Mouse (Mus musculus) intestine, postnatal 0 days (tissue): ENCODE measurements around the gene Cotl1. TPM values are rescaled to one million over a fixed set of nuclear protein-coding genes. Genes with fewer than 3 reads are reported as not detected.

Experiments
- ATAC-seq: fragments of 200-750 bp; cut with Nextera tagmentation; 2 replicates; pipeline ENCODE4 v1.8.0; 2017; ENCODE audit warnings: mild to moderate bottlenecking, moderate TSS enrichment, moderate library complexity
- H3K27ac ChIP-seq: fragments of 300-500 bp; sonication (generic); 2 replicates; pipeline ENCODE4 v1.5.1; 2014; ENCODE audit warnings: mild to moderate bottlenecking, low read depth, low read length, moderate library complexity
- H3K27me3 ChIP-seq: fragments of 300-500 bp; sonication (generic); replicated peaks from 2 replicates; pipeline ENCODE4 v1.6.1; 2014; ENCODE audit warnings: low read length, mixed read lengths; ENCODE audit not compliant: control insufficient read depth, insufficient read depth
- H3K36me3 ChIP-seq: fragments of 300-500 bp; sonication (generic); 2 replicates; pipeline ENCODE4 v1.6.1; 2014; ENCODE audit warnings: mild to moderate bottlenecking, moderate library complexity; ENCODE audit not compliant: control insufficient read depth, insufficient read depth
- H3K4me1 ChIP-seq: fragments of 300-500 bp; sonication (generic); replicated peaks from 2 replicates; pipeline ENCODE4 v1.6.1; 2014; ENCODE audit warnings: antibody characterized with exemption, low read length, mixed read lengths; ENCODE audit not compliant: control insufficient read depth, insufficient read depth
- H3K4me2 ChIP-seq: fragments of 300-500 bp; sonication (generic); replicated peaks from 2 replicates; pipeline ENCODE4 v1.6.1; 2014; ENCODE audit warnings: low read depth, mild to moderate bottlenecking, moderate library complexity
- H3K4me3 ChIP-seq: fragments of 300-500 bp; sonication (generic); 2 replicates; pipeline ENCODE4 v1.5.1; 2014; ENCODE audit warnings: low read depth, low read length
- H3K9ac ChIP-seq: fragments of 300-500 bp; sonication (generic); 2 replicates; pipeline ENCODE4 v1.6.1; 2014; ENCODE audit warnings: mild to moderate bottlenecking, low read depth, low read length
- H3K9me3 ChIP-seq: fragments of 300-500 bp; sonication (generic); 2 replicates; pipeline ENCODE4 v1.6.1; 2016; ENCODE audit warnings: mixed run types; ENCODE audit not compliant: control insufficient read depth
- CTCF ChIP-seq: sonication (generic); IDR thresholded peaks from 2 replicates; pipeline ENCODE4 v1.5.1; 2016; ENCODE audit warnings: low read depth, mild to moderate bottlenecking, control low read depth, antibody characterized with exemption, moderate library complexity
- WGBS: fragments of 180-500 bp; shearing (Covaris S2); extraction: QIAGEN DNeasy Blood & Tissue Kit; methylation state at CpG from one replicate; pipeline ENCODE4 v1.1.7; 2014; 5-methylcytosine and 5-hydroxymethylcytosine counted together
- polyA plus RNA-seq: library from polyadenylated mRNA; unstranded; fragments of >200 nt; fragmentation: Nextera tagmentation; extraction: Ambion mirVana; gene quantifications from 2 replicates; pipeline ENCODE4 v1.2.1, GENCODE M21; 2015

Cotl1 gene
- polyA plus RNA-seq, 1 experiment from 2014 or later = 169 TPM

GRCm38 (mm10) chr8:119778263-119778662 lies 62.1 kb downstream of the Cotl1 start, which contains the start of gene Tldc1:
Gene Tldc1 (minus strand): TSS chr8:119778416.
- Histone ChIP-seq H3K27ac (peak within 1 kb of the TSS; percentile 60), H3K4me2 (peak within 1 kb of the TSS; percentile 76), H3K36me3 (no peaks in the 10 kb centered on the region), H3K4me1 (peaks cover 6% of the 10 kb centered on the region), H3K9me3 (no peaks in the 10 kb centered on the region), H3K4me3 (peak within 1 kb of the TSS; percentile 55), H3K9ac (peak within 1 kb of the TSS; percentile 60), H3K27me3 (no peaks in the 10 kb centered on the region)
- WGBS = 0% methylated on average over 18 of the region's 18 CpGs
- ATAC-seq = peak; percentile 95
- no peak for TF ChIP-seq CTCF

GRCm38 (mm10) chr8:119777765-119778164 lies 62.6 kb downstream of the Cotl1 start:
- Histone ChIP-seq H3K27ac (peak overlapping the region; percentile 60), H3K4me3 (peak overlapping the region; percentile 55), H3K9me3 (no peaks in the 10 kb centered on the region), H3K4me2 (peak overlapping the region; percentile 76), H3K36me3 (no peaks in the 10 kb centered on the region), H3K9ac (peak overlapping the region; percentile 60), H3K4me1 (peaks cover 6% of the 10 kb centered on the region), H3K27me3 (no peaks in the 10 kb centered on the region)
- TF ChIP-seq CTCF = no peak; the same call in 1 of the 2 replicates
- ATAC-seq = peak; percentile 17
- WGBS = 11% methylated on average over 7 of the region's 7 CpGs

- H3K36me3 ChIP-seq = no peaks in the 10 kb centered on the region
- H3K9me3 ChIP-seq = no peaks in the 10 kb centered on the region
- WGBS = 75% methylated on average over 7 of the region's 7 CpGs
- no peaks in the 10 kb centered on the region for H3K27me3 ChIP-seq
- H3K4me2 ChIP-seq = no peak overlapping the region
- no peak overlapping the region for H3K9ac ChIP-seq
- no peak overlapping the region for H3K27ac ChIP-seq
- no peak overlapping the region for H3K4me3 ChIP-seq
- H3K4me1 ChIP-seq = peaks cover 6% of the 10 kb centered on the region
- no peak for ATAC-seq
- TF ChIP-seq CTCF = no peak
These were observed 63.6 kb downstream of the Cotl1 start for GRCm38 (mm10) chr8:119776668-119777245.

- H3K27ac ChIP-seq = no peak overlapping the region
- no peak overlapping the region for H3K4me2 ChIP-seq
- WGBS = 68% methylated on average over 22 of the region's 22 CpGs
- no peak overlapping the region for H3K9ac ChIP-seq
- H3K4me3 ChIP-seq = no peak overlapping the region
- no peaks in the 10 kb centered on the region for H3K9me3 ChIP-seq
- H3K27me3 ChIP-seq = no peaks in the 10 kb centered on the region
- peak; percentile 10; the same call in 1 of the 2 replicates for ATAC-seq
- H3K36me3 ChIP-seq = peaks cover 57% of the 10 kb centered on the region
- no peaks in the 10 kb centered on the region for H3K4me1 ChIP-seq
- no peak for TF ChIP-seq CTCF
These were observed 74.4 kb downstream of the Cotl1 start for GRCm38 (mm10) chr8:119765761-119766444.

- Histone ChIP-seq H3K27ac (no peak overlapping the region), H3K4me3 (no peak overlapping the region), H3K4me2 (no peak overlapping the region), H3K36me3 (peaks cover 56% of the 10 kb centered on the region), H3K9ac (no peak overlapping the region), H3K9me3 (no peaks in the 10 kb centered on the region), H3K27me3 (no peaks in the 10 kb centered on the region), H3K4me1 (no peaks in the 10 kb centered on the region)
- no peak for TF ChIP-seq CTCF
- no peak for ATAC-seq
- WGBS = 87% methylated on average over 10 of the region's 10 CpGs
These were observed 75.0 kb downstream of the Cotl1 start for GRCm38 (mm10) chr8:119765311-119765710.

GRCm38 (mm10) chr8:119762226-119763220 lies 77.8 kb downstream of the Cotl1 start:
- Histone ChIP-seq H3K27me3 (no peaks in the 10 kb centered on the region), H3K36me3 (peaks cover 40% of the 10 kb centered on the region), H3K4me1 (no peaks in the 10 kb centered on the region), H3K9ac (no peak overlapping the region), H3K4me3 (no peak overlapping the region), H3K4me2 (no peak overlapping the region), H3K9me3 (no peaks in the 10 kb centered on the region), H3K27ac (no peak overlapping the region)
- 88% methylated on average over 21 of the region's 21 CpGs for WGBS
- TF ChIP-seq CTCF = no peak
- no peak for ATAC-seq
